Mouse (Mus musculus) mouse embryonic stem cell (cell line): ENCODE data around the gene Pabpn1l.

Experiments used
- in situ Hi-C, 2 experiments: fragments of 300-500 bp; cut with MboI; formaldehyde crosslinking; loops; 1 replicate in 1 of 2; 3 replicates in 1 of 2; pipeline ENCODE4 v1.14.3; 2019 to 2020; ENCODE audit warnings: low sequenced_read_pairs in 2 of 2, low pct_unique_long_range_greater_than_20kb in 1 of 2, mixed read lengths in 1 of 2; ENCODE audit not compliant: unreplicated experiment in 1 of 2

Gene Pabpn1l

DNA sequence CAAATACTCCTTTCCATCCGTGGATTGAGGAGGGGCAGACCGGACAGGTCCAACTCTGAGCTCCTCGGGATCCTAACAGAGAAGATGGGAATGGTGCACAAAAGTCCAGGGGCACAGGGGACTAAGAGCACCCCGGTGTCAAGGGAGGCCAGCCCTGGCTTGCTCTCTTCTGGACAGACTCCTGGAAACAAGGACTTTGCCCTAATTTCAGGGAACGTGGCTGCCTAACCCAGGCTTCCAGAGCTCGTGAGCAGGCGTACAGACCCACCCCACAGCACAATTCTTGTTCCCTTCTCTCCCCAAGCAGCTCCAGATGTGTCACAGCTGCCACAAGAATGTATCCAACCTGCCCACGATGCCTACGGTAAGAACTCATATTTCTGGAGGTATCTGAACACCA lies 3.3 kb upstream of the Pabpn1l start:
- in situ Hi-C loops, result no loop called here

DNA sequence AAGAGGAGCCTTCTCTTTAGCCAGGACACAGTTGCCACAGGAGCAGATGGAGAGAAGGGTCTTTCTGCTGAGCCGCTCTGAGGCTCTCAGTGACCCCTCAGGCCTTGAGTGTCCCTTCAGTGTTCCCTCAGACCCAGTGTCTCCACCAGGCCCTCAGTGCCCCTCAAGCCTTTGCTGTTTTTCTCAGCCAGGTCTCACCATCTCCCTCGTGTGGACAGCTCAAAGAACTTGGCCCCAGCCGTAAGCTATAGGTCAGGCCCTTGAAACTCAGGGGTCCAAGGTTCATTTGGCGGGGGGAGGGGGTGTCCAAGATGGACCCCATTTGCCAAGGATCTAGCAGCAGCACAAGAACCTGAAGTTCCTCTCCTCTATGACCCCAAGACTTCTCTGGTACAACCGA lies 2.1 kb upstream of the Pabpn1l start:
- in situ Hi-C loops, result no loop called here

DNA sequence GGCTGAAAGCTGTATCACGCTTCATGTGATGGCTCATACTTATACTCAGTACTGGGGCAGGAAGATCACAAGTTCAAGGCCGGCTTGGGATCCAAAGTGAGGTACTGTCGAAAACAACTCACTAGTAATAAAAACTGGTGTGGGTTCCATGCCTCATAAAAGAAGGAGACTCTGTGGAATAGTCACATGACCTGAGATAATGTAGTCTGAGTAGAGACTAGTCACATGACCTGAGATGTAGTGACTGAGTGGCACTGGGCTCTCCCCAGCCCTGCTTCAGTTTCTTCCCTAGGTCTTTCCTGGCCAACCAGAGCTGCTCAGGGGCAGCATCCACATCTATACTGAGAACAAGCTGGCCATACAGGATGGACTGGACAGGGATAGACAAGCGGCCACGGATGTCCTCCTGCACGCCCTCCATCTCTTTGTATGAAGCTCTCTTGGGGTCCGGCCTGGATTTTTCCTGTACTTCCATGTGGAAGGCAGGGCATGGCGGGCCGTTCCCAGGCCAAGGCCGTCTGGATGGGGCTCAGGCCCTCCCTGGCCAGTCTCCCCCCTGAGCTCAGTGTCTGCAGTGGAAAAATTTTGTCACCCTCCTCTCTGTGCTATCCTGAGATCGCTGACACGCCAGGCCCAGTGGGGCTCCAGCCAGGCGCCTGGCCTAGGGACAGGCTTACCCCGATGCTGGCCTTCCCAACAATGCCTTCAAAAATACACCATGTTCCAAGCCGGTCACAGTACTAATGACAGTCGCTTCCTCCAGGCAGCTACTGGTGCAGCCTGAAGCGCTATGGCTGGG lies 1.5 kb upstream of the Pabpn1l start:
- in situ Hi-C loops, result no loop called here

DNA sequence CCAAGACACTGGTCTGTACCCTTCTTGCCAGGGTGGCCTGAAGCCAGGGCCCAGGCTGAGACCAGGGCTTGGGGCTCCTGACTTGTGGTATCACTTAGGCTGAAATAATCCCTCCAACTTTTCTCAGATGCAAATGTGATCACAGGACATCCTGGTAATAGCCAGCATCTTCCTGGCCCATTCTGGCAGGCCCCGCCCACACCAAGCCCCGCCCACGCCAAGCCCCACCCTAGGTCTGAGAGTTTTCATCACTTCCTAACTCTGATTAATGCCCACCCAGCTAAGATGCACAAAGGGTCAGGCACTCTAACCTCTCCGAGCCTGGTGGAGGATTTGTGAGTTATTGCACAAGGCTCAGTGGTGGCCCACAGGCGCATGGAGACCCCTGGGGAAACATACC lies 2.1 kb downstream of the Pabpn1l start:
- in situ Hi-C loops, result no loop called here

DNA sequence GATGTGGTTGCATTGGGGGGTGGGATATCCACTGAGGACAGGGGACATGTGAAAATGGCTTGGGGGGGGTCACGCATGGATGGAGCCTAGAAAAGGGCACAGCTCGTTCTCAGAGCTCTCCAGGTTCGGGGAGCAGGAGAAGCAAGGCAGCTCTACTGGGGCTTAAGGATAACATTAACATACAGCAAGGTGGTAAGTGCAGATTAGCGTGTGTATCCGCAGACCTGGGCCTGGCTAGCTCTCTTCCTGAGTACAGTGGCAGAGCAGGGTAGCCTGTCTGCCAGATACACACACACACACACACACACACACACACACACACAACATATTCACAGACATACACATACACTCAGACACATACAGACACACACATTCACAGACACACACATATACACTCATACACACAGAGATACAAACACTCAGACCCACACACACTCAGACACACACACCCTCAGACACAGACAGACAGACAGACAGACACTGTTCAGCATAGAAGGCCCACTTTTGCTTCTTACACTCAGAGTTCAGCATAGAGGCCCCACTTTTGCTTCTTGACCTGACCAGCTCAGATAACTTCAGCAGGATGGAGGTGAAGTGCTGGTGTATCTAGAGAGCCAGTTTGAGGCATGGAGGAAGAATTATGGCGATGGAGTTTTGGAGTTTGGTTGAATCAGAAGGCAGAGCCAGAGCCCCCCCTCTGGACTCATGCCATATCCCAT lies 3.7 kb downstream of the Pabpn1l start:
- in situ Hi-C loops, result loop anchor here in 1 of 2 experiments (5.0 kb wide), 1 partner anchor 208 kb away; no protein-coding TSS in a partner anchor

DNA sequence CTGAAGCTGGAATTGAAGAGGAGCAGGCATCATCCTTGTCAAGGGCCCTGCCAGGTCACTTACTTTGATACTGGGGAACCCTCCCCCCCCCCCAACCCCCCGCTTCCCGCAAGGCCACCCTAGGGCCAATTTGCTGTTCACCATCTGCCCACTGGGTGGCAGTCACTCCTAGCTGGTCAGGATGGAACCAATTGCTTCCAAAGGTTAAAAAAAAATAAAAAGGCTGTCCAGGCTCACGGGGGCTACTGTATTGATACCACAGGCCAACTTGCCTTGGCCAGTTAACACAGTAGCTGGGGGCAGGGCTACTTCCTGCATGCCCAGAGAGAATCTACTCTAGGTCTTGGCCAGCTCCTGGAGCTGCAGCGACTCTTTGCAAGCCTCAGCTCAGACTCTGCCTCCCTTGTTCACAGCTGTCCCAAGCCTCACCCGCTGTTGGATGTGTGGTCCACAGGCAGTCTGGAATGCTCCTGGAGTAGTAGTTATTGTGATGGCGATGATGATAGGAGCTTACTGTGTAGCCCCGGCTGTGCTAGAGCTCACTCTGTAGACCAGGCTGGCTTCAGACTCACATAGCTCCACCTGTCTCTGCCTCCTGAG lies 4.5 kb downstream of the Pabpn1l start:
- in situ Hi-C loops, result loop anchor here in 1 of 2 experiments (5.0 kb wide), 1 partner anchor 209 kb away; no protein-coding TSS in a partner anchor

DNA sequence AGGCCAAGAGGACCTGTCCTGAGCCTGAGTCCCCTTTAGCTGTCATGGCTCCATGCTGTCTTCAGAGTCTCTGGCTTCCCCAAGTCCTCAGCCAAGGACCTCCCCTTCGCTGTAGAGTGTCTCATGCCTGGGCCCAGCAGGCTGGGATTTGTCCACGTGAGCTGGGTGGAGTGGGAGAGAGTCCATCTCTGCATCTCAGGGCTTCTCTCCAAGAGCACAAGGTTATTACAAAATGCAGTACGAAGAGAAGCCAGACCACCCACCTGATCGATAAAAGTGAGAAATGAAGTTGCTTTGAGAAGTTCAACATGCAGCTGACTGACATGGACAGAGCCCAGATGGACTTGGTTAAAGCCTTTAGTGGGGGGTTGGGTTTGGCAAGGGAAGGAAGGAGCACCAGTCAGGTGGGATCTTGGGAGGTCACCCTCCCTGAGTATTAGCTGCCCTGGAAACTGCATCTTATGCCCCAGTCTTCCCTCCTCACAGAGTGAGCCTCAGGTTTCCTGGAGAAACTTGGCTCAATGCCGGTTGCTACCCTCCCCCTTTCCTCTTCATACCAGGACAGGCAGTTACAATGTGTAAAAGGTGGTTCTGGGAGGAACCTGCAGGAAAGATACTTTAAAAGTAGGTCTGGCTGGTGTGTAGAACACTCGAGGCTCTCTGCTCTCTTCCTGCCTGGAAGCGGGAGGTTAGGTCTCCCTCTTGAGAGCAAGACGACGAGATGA lies 6.2 kb downstream of the Pabpn1l start:
- in situ Hi-C loops, result loop anchor here in 1 of 2 experiments (5.0 kb wide), 1 partner anchor 211 kb away; no protein-coding TSS in a partner anchor

DNA sequence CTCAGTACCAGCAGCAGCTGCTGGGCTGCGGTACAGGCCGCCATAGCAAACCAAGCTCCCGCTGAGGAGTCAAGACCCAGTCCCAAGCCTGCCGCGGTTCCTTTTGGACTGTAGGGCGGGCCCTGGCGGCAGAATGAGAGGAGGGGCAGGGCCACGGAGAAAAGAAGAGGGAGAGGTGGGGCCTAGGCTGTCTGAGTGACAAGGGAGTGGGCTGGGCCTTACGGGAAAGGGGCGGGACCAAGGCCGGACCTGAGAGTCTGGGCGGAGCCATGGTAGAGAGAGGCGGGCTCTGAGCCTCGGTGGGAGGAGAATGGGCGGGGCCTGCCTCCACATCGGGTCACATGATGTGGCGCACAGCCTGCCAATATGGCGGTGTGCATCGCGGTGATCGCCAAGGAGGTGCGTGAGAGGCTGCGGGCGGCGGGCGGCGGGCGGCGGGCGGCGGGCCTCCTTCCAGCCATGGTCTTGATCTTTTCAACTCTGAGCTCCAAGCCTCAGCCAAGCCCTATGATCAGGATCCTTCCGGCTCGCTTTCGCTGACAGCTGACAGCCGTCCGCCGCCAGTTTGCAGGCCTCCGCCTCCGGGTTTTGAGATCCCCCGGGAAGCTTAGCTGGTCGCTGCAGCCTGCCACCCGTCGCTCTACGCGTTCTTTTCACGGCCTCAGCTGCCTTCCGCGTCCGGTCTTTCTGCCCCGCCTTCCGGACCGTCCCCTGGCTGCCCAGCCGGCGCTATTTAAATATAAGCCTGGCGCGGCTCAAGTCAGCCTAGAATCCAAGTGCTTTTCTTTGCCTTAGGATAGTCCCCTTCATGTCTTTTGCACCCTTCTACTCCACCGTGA lies 11.0 kb downstream of the Pabpn1l start, which contains the start of the genes Galns and Trappc2l:
Galns (minus strand) TSS at position 169 of the 839 bp plus-strand sequence.
Trappc2l (plus strand) TSS at position 346 of the 839 bp plus-strand sequence.
- in situ Hi-C loops, result no loop called here

DNA sequence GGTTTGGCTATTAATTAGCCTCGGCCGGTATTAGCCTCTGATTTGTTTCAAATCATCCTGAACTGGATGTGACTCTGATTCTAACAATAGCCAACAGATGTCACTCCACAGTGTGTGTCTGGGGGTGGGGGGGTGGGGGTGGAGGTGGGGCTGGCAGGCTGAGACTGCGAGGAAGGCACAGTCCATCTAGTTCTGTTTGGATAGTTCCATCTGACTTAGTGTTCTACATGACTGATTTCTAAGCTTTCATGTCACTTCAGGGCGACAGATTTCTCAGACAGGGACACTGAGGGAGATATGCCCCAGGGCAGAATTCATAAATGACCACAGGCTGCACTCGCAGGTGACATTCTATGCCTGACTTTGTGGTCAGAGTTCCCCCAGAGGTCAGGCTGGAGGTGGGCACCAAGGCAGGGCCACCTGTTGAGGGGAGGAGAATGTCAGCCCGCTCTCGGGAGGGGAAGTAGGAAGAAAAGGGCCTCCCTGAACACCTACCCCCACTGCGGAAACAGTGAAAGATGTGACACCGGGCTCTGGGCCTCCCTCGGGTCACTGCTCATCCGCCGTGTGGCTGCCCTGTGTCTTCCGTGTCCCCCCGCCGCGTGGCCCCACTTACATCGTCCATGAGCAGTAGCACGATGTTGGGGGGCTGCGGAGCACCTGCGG lies 11.8 kb downstream of the Pabpn1l start:
- in situ Hi-C loops, result no loop called here

DNA sequence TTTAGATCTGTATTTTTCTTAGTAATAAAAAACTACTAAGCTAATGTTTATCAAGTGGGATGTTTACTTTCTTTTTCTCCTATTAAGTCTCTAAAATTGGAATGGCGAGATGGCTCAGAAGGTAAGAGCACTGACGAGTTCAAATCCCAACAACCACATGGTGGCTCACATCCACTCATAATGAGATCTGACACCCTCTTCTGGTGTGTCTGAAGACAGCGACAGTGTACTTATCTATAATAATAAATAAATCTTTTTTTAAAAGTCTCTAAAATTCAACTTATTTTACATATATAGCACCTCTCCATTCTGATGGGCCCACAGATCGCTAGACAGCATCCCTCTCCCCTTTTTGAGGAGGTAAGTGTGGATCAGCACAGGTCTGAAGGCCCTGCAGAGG lies 12.3 kb downstream of the Pabpn1l start:
- in situ Hi-C loops, result no loop called here

DNA sequence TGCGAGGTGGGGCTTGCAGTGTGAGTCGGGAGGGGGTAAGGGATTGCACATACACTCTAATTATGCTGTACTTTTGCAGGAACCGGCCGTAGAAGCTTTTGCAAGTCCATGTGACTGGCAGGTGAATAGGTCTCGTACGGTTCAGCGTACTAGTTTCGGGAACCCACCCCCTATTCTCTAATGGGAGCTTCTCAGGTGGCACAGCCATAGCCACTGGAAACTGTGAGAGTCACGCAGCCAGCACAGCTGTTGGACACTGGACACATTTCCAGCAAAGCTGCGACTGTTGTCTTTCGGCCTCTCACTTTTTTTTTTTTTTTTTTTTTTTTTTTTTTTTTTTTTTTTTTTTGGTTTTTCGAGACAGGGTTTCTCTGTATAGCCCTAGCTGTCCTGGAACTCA lies 15.7 kb downstream of the Pabpn1l start:
- in situ Hi-C loops, result no loop called here

DNA sequence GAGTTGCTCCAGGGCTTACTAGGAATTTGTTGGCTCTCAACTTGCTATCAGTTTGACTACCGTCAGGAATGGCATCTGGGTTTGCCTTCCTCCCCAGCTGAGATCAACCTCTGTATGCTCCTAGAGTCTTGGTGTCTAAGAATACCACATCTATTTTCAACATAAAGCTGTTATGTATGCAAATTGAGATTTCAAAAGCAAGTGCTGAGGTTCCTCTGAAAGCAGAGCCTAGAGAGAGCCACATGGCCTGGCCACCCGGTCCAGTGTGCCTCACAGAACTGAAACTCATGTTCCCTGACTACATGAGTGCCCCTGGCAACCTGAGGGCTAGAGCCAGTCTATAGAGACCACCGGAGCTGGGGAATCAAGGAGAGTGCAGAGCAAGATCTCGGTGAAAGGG lies 17.2 kb downstream of the Pabpn1l start:
- in situ Hi-C loops, result no loop called here

DNA sequence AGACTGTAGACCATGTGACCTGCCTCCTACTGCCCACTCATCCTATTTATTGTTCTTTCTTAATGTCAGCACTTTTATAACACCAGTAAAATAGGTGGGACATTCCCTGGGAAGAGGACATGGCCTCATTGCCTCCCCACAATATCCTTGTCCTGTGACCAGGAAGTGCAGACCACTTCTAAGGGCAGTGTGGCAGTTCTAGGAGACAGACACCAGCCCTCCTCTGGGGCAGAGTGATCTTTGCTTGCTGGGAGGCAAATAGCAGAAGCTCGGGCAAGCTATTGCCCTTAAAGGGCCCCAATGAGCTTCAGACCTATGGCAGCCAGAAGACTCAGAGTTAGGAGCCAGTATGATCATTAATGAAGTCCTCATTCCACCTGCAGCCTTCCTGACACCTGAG lies 17.9 kb downstream of the Pabpn1l start:
- in situ Hi-C loops, result no loop called here

DNA sequence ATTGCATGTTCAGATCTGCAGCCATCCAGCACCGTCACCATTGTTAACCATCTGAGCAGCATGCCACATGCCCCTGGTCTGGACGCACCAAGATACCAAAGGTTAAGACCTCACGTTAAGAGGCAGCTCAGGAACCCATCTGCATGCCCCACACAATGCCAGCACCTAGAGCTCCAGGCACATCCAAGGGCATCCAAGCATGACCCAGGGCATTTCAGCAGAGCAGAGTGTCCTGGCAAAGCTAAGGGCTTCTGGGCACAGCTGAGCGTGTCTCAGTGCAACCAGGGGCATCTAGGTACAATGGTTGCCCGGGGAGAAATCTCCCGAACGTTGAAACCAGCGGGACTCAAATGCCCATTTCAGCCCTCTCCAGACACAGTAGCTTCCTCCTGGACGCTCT lies 21.9 kb downstream of the Pabpn1l start:
- in situ Hi-C loops, result no loop called here

DNA sequence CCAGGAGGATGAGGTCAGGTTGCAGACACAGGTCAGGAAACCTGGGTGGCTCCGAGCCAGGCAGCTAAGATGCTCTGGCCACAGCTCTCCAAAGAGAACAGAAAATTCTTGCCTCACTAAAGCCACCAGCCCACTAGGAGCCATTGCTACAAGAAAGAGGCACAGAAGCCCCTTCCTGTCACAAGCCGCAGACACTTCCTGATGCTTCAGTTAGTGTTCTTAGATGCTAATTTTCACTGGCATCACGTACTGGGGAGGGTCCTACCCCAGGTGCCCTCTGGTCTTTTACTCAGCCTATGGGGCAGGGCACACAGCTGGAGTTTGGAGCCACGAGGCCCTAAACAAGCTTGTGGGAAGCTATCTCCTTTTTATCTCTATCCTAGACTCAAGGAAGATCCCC lies 26.5 kb downstream of the Pabpn1l start:
- in situ Hi-C loops, result no loop called here

DNA sequence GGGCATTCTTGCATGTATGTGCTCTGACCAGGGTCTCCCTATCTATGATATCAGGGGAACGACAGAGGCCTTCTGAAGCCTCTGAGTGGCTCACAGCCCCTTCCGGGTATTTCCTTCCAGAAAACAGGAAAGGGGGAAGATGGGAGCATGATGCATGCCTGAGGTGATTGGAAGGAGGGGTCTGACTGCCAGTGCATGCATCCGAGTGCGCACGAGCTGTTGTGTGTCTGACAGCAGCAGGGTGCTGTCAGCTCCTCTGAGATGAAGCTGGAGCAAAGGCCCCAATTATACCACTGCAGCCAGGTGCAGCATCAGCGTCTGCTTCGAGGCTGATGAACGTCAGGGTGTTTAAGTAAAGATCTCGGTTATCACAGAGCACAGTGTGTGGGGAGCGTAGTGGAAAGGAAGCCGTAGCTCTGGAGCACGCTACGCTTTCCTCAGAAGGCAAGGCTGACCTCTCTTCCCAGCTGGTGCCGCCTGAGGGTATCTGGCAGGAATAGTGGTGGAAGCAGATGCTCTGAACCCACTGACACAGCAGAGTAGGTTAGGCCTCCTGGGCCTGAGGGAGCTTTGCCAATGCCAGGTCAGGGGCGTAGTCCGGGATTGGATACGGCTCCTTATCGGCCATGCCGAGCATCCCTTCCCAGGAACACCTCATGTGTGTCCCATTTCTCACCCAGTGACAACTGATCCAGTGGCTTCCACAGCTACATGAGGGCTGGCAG lies 28.6 kb downstream of the Pabpn1l start:
- in situ Hi-C loops, result no loop called here

DNA sequence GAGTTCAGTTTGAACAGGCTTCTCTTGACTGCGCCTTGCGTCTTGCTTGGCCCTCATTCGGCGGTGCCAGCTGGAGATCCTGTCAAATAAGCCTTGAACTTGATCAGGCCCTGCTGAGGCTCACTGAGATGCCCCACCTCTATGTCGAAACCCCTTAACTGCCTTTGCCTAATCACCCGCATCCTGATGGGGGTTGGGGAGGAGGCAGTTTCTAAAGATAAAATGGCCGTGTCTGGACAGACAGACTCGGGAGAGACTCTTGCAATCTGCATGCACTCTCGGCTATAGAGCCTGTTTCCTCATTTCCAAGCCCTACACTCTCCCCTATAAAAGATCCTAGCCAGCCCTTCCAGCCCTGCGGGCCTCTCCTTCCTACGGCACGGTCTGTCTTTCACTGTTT lies 29.3 kb downstream of the Pabpn1l start:
- in situ Hi-C loops, result no loop called here
